Mouse (Mus musculus): ENCODE results near the gene Capn7. TPM values are rescaled to one million over a fixed set of nuclear protein-coding genes. Genes with fewer than 3 reads are reported as not detected.

Gene Capn7
- total RNA-seq, 1 experiment = 23.7 TPM

- Histone ChIP-seq H3K9ac (ENCODE audit: insufficient read depth, low read depth, low read length, poor library complexity, severe bottlenecking) (no peak overlapping the region), H3K9me3 (ENCODE audit: control insufficient read depth, insufficient read depth, low read depth, low read length) (no peaks in the 10 kb centered on the region), H3K36me3 (ENCODE audit: control insufficient read depth, insufficient read depth, low read length, poor library complexity, severe bottlenecking) (no peaks in the 10 kb centered on the region), H3K4me1 (ENCODE audit: control insufficient read depth in 2 of 2, insufficient read depth in 2 of 2, low read length in 2 of 2, poor library complexity in 1 of 2) (peaks cover 0 to 4% of the 10 kb centered on the region in 2 experiments; a peak in 1 of 4 replicates), H3K4me3 (ENCODE audit: insufficient read depth in 1 of 2, low read depth in 1 of 2, low read length in 2 of 2, poor library complexity in 1 of 2, severe bottlenecking in 1 of 2) (no peak overlapping the region), H3K27ac (ENCODE audit: insufficient read depth, low read depth, low read length, poor library complexity, severe bottlenecking) (no peak overlapping the region)
- DNase-seq (ENCODE audit: low read depth, low spot score) = no peak
- TF ChIP-seq ZNF384 (IDR thresholded peaks at IDR 0.05; ENCODE audit: low read depth, low read length) (no peak), ZC3H11A (IDR thresholded peaks at IDR 0.05; ENCODE audit: borderline replicate concordance, low read depth, low read length) (no peak), MAFK (IDR thresholded peaks at IDR 0.05; ENCODE audit: insufficient read depth, low read depth, low read length) (no peak), CHD2 (IDR thresholded peaks at IDR 0.05; ENCODE audit: low read depth, low read length) (no peak), HCFC1 (IDR thresholded peaks at IDR 0.05; ENCODE audit: borderline replicate concordance, insufficient read depth, low read length) (no peak)
- in situ Hi-C loops (cut with MboI; ENCODE audit: low sequenced_read_pairs in 2 of 2, unreplicated experiment in 2 of 2) = loop anchor here in 1 of 2 experiments (10.0 kb wide), 1 partner anchor 65 kb away; the partner anchor contains the start of genes Bap1 and Phf7
Observed at GRCm38 (mm10) chr14:31319546-31319945, 16.9 kb upstream of the Capn7 start.

DNA sequence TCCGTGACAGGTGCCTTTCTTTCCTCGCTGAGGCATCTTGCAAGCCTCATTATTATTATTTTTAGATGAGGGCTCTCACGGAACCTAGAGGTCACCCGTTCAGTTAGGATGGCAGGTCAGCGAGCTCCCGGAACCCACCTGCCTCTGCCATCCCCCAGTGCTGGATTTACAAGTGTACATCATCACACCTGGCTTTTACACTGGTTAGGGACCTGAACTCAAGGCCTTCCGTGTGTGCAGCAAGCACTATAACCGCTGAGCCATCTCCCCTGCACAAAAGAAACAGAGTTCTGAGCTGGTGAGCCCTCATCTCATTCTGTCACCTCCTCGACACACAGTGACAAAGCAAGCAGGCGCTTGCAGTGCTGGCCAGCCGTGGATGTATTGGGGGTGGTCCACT is 15.3 kb upstream of the Capn7 start:
- no peak for DNase-seq (ENCODE audit: low read depth, low spot score)
- Histone ChIP-seq H3K27ac (ENCODE audit: insufficient read depth, low read depth, low read length, poor library complexity, severe bottlenecking) (no peak overlapping the region), H3K36me3 (ENCODE audit: control insufficient read depth, insufficient read depth, low read length, poor library complexity, severe bottlenecking) (no peaks in the 10 kb centered on the region), H3K4me3 (ENCODE audit: insufficient read depth in 1 of 2, low read depth in 1 of 2, low read length in 2 of 2, poor library complexity in 1 of 2, severe bottlenecking in 1 of 2) (no peak overlapping the region), H3K4me1 (ENCODE audit: control insufficient read depth in 2 of 2, insufficient read depth in 2 of 2, low read length in 2 of 2, poor library complexity in 1 of 2) (peaks cover 0 to 4% of the 10 kb centered on the region in 2 experiments; a peak in 1 of 4 replicates), H3K9me3 (ENCODE audit: control insufficient read depth, insufficient read depth, low read depth, low read length) (no peaks in the 10 kb centered on the region), H3K9ac (ENCODE audit: insufficient read depth, low read depth, low read length, poor library complexity, severe bottlenecking) (no peak overlapping the region)
- TF ChIP-seq ZNF384 (IDR thresholded peaks at IDR 0.05; ENCODE audit: low read depth, low read length) = no peak
- no peak for TF ChIP-seq CHD2 (IDR thresholded peaks at IDR 0.05; ENCODE audit: low read depth, low read length)
- TF ChIP-seq ZC3H11A (IDR thresholded peaks at IDR 0.05; ENCODE audit: borderline replicate concordance, low read depth, low read length) = no peak
- TF ChIP-seq HCFC1 (IDR thresholded peaks at IDR 0.05; ENCODE audit: borderline replicate concordance, insufficient read depth, low read length) = no peak
- in situ Hi-C loops (cut with MboI; ENCODE audit: low sequenced_read_pairs in 2 of 2, unreplicated experiment in 2 of 2) = no loop called here

DNA sequence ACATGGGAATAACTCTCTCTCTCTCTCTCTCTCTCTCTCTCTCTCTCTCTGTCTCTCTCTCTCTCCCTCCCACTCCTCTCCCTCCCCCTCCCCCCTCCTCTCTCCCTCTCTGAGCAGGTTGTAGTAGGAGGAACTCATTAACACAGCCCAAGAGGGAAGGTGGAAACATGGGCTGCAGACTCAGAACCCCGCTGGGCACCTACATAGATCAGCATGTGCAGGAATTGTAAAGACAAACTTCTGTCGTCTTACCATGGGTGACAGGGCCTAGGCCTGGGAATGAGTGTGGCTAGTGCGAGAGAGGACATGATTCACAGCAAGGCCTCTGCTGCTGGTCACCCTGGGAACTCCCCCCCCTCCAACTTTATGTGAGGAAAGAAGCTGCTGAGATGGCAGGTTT is 14.2 kb upstream of the Capn7 start:
- no peak overlapping the region for H3K4me3 ChIP-seq (ENCODE audit: insufficient read depth in 1 of 2, low read depth in 1 of 2, low read length in 2 of 2, poor library complexity in 1 of 2, severe bottlenecking in 1 of 2)
- no peak for DNase-seq (ENCODE audit: low read depth, low spot score)
- H3K4me1 ChIP-seq (ENCODE audit: control insufficient read depth in 2 of 2, insufficient read depth in 2 of 2, low read length in 2 of 2, poor library complexity in 1 of 2) = peaks cover 0 to 4% of the 10 kb centered on the region in 2 experiments; a peak in 1 of 4 replicates
- in situ Hi-C loops (cut with MboI; ENCODE audit: low sequenced_read_pairs in 2 of 2, unreplicated experiment in 2 of 2) = no loop called here
- H3K9me3 ChIP-seq (ENCODE audit: control insufficient read depth, insufficient read depth, low read depth, low read length) = no peaks in the 10 kb centered on the region
- H3K27ac ChIP-seq (ENCODE audit: insufficient read depth, low read depth, low read length, poor library complexity, severe bottlenecking) = no peak overlapping the region
- H3K9ac ChIP-seq (ENCODE audit: insufficient read depth, low read depth, low read length, poor library complexity, severe bottlenecking) = no peak overlapping the region
- no peaks in the 10 kb centered on the region for H3K36me3 ChIP-seq (ENCODE audit: control insufficient read depth, insufficient read depth, low read length, poor library complexity, severe bottlenecking)
- TF ChIP-seq ZC3H11A (IDR thresholded peaks at IDR 0.05; ENCODE audit: borderline replicate concordance, low read depth, low read length) (no peak), ZNF384 (IDR thresholded peaks at IDR 0.05; ENCODE audit: low read depth, low read length) (no peak), HCFC1 (IDR thresholded peaks at IDR 0.05; ENCODE audit: borderline replicate concordance, insufficient read depth, low read length) (no peak), MAFK (IDR thresholded peaks at IDR 0.05; ENCODE audit: insufficient read depth, low read depth, low read length) (no peak), CHD2 (IDR thresholded peaks at IDR 0.05; ENCODE audit: low read depth, low read length) (no peak)

DNA sequence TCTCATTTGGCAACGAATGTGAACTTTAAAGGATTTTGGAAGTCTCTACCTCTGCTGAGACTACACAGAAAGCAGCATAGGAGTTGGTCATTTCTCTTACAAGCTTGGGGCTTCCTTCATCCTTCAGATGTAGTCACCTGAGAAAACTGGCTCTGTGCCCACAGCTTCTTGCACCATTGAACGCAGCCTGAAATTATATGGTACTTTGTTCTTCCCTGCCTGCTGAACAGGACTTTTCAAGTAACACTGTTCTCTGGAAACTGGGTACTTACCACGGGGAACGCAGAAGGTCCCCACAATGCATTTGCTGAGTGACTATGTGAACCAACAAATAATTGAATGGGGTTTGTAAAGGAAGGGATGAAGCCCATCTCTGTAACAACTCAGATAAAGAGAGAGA is 13.2 kb upstream of the Capn7 start:
- Histone ChIP-seq H3K4me3 (ENCODE audit: insufficient read depth in 1 of 2, low read depth in 1 of 2, low read length in 2 of 2, poor library complexity in 1 of 2, severe bottlenecking in 1 of 2) (no peak overlapping the region), H3K36me3 (ENCODE audit: control insufficient read depth, insufficient read depth, low read length, poor library complexity, severe bottlenecking) (no peaks in the 10 kb centered on the region), H3K9me3 (ENCODE audit: control insufficient read depth, insufficient read depth, low read depth, low read length) (no peaks in the 10 kb centered on the region), H3K9ac (ENCODE audit: insufficient read depth, low read depth, low read length, poor library complexity, severe bottlenecking) (no peak overlapping the region), H3K27ac (ENCODE audit: insufficient read depth, low read depth, low read length, poor library complexity, severe bottlenecking) (no peak overlapping the region), H3K4me1 (ENCODE audit: control insufficient read depth in 2 of 2, insufficient read depth in 2 of 2, low read length in 2 of 2, poor library complexity in 1 of 2) (peaks cover 0 to 4% of the 10 kb centered on the region in 2 experiments; a peak in 1 of 4 replicates)
- no peak for TF ChIP-seq ZNF384 (IDR thresholded peaks at IDR 0.05; ENCODE audit: low read depth, low read length)
- no peak for TF ChIP-seq MAFK (IDR thresholded peaks at IDR 0.05; ENCODE audit: insufficient read depth, low read depth, low read length)
- TF ChIP-seq CHD2 (IDR thresholded peaks at IDR 0.05; ENCODE audit: low read depth, low read length) = no peak
- no peak for TF ChIP-seq HCFC1 (IDR thresholded peaks at IDR 0.05; ENCODE audit: borderline replicate concordance, insufficient read depth, low read length)
- TF ChIP-seq ZC3H11A (IDR thresholded peaks at IDR 0.05; ENCODE audit: borderline replicate concordance, low read depth, low read length) = no peak
- in situ Hi-C loops (cut with MboI; ENCODE audit: low sequenced_read_pairs in 2 of 2, unreplicated experiment in 2 of 2) = no loop called here
- DNase-seq (ENCODE audit: low read depth, low spot score) = no peak

Measured in ES-E14 (cell line).